Mouse (Mus musculus) pancreas, adult 10 weeks (tissue): ENCODE results near the gene Knstrn. TPM values are rescaled to one million over a fixed set of nuclear protein-coding genes. Genes with fewer than 3 reads are reported as not detected.

ENCODE experiments used
- polyA plus RNA-seq: library from polyadenylated mRNA; stranded (reverse); fragments of 350-450 nt; fragmentation: Illumina TruSeq; extraction: RNeasy Lipid Tissue Mini Kit (QIAGEN cat#74804); gene quantifications from one replicate; pipeline ENCODE4 v1.2.3, GENCODE M21; 2015; ENCODE audit warnings: low read depth, low replicate concordance; ENCODE audit not compliant: insufficient read depth

Gene Knstrn
- polyA plus RNA-seq, result not detected

DNA sequence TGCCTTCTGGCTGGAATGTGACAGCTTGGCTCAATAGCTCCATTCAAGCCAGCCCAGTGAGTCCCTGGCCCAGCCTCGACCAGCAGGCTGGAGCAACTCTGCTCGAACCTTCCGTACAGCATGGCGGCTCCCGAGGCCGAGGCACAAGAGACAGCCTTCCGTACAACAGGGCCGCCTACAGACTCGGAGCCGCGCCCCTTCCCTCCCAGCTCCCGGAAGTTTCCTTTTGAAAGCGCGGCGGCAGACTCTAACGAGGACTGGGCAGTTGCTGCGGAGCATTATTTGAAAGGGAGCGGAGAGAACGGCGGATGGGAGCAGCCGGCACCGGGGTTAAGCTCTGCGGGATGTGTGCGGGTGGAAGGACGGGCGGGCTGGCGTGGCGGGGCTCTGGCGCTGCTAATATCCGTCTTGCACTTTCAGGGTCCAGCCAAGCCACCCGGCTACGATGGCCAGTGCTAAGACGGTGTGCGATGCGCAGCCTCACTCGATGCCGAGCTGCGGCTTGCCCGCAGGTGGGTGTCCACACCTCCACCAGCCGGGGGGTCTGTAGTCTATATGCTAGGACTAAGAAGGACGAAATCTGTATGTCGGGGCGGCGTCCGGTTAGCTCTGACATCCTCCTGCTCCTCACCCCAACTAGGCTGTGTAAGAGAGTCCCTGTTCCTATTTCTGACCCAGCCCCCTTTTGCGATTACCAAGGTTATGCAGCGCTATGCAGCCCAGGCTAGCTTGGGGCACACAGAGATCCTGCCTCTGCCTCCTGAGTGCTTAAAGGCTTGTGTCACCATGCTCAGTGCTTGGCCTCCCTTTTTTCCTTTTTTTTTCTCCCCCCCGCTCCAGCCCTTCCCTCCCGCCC lies at the start of gene Knstrn:
Gene Knstrn, plus strand, starts transcription at position 23 of the 856 bp plus-strand sequence.

DNA sequence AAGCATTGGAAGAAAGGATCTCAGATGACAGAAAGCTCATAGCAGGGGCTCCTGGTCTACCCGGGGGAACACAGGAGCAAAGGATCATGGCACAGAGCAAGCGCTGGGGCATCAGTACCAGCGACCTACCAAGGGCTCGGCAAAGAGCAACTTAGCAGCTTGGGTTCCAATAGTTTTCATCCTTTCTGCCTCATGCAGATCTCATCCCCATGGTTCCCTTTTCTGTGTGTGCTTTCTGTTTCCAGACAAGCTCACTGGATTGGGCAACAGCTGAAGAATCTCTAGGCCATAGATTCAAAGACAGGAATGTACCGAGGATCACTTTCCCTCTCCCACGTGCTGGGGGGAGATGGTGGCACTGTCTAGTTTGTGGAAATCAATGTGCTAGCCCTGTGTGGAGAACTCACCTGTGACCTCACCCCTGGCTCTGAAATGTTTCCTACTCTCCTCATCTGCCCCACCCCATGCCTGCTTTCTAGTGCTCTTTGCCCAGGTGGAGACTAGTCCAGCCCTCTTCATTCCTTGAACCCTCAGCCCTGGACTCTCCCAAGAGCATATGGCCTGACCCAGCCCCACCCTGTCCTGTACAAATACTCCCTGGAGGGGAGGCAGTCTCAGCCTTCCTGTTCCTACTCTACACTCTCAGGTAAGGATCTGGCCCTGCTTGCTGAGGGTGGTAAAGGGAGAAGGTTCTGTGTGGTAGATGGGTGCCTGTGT lies 41.5 kb upstream of the Knstrn start, which contains the start of gene Phgr1:
Gene Phgr1, plus strand, starts transcription at position 612 of the 717 bp plus-strand sequence.

DNA sequence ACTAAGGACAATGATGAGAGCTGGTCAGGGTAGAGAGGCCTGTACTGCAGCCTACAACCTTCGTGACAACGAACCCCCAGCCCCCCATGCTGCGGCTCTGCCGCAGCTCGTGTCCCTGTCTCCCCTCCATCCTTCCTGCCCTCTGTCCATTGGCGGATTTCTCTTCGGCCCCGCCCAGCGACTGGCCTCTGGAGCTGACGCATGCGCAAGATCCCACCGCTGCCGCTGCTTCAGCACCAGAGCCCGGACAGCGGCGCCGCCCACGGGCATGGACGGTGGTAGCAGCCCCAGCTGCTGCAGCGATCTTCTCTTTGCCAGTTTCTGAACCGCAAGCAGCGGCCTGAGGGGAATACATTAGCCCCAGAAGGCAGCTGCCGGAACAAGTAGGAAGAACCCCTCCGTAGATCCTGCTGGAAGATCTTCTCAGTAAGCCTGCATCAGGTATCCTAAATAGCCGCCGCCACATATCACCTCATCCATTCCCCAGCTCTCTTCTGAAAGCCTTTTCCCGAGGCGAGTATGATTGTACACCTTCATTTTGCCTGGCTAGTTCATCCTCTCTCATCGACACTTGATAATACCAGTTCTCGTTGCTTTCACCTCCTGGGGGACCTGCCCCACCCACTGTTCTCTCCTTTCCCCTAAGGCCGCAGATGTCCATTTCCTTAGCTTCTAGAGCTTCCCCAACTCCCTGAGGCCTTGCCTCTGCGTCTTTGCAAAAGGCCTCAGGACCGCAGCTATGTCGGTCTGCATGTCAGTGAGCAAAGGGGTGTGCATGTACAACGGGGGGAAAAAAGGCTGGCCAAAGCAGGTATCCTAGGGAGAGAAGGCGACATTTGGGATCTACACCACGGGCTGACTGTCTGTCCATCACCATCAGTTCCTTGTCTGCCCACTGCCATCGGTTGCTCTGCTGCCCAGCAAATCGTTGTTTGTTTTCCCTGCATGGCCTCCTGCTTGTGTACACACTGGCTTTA lies 34.0 kb upstream of the Knstrn start, which contains the start of gene Disp2:
Gene Disp2, plus strand, starts transcription at position 216 of the 977 bp plus-strand sequence.

DNA sequence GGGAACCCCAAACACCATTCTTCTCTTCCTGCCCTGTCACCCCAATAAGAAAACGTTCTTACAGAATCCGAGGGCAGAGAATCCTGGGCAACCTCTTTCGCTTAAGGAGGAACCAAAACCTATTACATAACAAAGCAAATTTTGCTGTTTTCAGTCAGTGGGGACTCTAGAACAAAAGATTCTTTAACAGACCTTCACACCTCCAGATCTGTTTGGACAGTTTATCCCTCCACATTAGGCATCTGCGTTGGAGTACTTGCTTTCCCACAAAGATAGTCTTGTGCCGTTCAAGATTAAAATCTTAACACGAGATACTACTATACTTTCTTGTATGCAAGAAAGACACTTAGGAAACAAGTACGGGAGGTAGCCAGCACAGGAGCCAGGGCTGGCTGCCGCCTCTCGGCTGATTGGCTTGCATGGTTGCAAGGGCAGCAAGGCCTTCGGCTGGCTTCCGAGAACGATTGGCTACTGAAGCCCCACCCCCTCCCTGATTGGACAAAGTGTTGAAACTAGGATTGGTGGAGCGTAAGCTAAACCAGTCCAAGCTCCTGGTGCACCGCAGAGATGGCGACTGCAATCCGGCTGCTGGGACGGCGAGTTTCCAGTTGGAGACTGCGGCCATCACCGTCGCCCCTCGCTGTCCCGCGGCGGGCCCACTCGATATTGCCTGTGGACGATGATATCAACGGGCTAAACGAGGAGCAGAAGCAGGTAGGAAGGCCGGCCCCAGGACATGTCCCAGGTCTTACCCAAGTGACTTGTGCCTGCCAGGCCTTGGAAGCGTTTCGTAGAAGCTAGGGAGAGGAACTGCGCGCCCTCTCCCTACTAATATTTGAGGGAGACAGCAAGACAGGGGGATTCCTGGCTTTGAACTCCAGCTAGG lies 47.9 kb downstream of the Knstrn start, which contains the start of gene Ivd:
Gene Ivd, plus strand, starts transcription at position 501 of the 886 bp plus-strand sequence.

DNA sequence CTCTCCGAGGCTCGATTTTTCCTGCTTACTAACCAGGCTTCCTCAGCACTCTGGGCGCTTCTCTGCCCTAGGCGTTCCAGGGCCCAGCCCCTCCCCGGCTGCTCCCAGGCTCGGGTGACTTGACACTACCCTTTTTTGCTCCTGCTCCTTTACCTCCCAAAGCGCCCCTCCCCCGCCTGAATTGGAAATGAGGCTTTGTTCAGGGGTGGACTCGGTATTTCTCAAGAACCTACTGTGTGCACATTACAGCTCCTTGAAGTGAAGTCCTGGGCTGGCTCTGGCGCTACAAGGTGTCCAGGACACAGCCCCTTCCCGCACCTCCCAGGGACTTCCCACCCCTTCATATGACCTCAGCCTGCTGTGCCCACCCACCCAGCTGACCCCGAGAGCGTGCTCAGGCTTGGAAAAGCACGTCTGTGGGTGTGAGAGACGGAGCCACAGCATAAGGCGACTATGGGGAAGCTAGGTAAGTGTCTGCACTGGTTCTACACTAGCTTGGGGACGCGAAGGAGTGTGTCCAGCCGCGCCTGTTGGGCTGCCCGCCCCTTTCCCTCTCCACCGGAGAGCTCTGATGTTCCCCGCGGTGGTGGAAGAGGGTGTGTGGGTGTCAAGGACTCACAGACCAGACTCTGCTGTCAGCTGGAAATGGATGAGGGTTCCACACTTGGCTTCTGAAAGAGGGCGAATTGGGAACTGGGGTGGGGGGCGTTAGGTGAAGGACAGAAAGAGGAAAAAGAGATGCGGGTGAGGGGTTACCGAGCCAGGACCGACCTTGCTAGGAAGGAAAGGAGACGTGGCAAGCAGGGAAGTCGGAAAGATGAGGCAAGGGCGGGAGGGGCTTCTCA lies 86.4 kb downstream of the Knstrn start, which contains the start of gene Bahd1:
Gene Bahd1, plus strand, starts transcription at position 397 of the 845 bp plus-strand sequence.

Other genes starting within 250 kb of the Knstrn start
- gene Bub1b, start 215.8 kb upstream of the Knstrn start, polyA plus RNA-seq, result 1.1 TPM
- 2.2 TPM for gene Pak6, start 150.7 kb upstream of the Knstrn start, polyA plus RNA-seq
- gene Ankrd63, start 110.0 kb upstream of the Knstrn start, polyA plus RNA-seq, result not detected
- gene Plcb2, start 85.6 kb upstream of the Knstrn start, polyA plus RNA-seq, result 0.33 TPM
- gene Inafm2, start 68.2 kb upstream of the Knstrn start, polyA plus RNA-seq, result 2.5 TPM
- gene Ccdc9b, start 51.3 kb upstream of the Knstrn start, polyA plus RNA-seq, result 4.7 TPM
- gene Phgr1, start 41.2 kb upstream of the Knstrn start, polyA plus RNA-seq, result not detected
- gene Disp2, start 34.3 kb upstream of the Knstrn start, polyA plus RNA-seq, result 7.6 TPM
- 65.2 TPM for gene Ivd, start 48.0 kb downstream of the Knstrn start, polyA plus RNA-seq
- 3.0 TPM for gene Bahd1, start 86.4 kb downstream of the Knstrn start, polyA plus RNA-seq
- gene Chst14, start 112.5 kb downstream of the Knstrn start, polyA plus RNA-seq, result 2.5 TPM
- 3.7 TPM for gene Ccdc32, start 215.4 kb downstream of the Knstrn start, polyA plus RNA-seq
- 0.50 TPM for gene Rpusd2, start 220.8 kb downstream of the Knstrn start, polyA plus RNA-seq
- gene Knl1, start 233.1 kb downstream of the Knstrn start, polyA plus RNA-seq, result not detected